Mouse (Mus musculus) layer of hippocampus, postnatal 36 days (tissue): ENCODE data around the gene Ncoa5. TPM values are rescaled to one million over a fixed set of nuclear protein-coding genes. Genes with fewer than 3 reads are reported as not detected.

Experiments used
- DNase-seq, 2 experiments: peaks; one replicate each; pipeline ENCODE4 v3.0.0; 2022
- total RNA-seq, 2 experiments: library from RNA; stranded (reverse); gene quantifications; 2 replicates each; pipeline ENCODE4 v1.2.3; 2021

The Ncoa5 gene
- 10 to 100 TPM; 56.8 to 66.3 TPM for total RNA-seq

- DNase-seq = peak; percentile 98 to 99
Measured at GRCm38 (mm10) chr2:165034131-165035057, at the start of gene Ncoa5. Gene Ncoa5, minus strand, starts transcription at chr2:165034867.

- DNase-seq = no peak
Measured at GRCm38 (mm10) chr2:165081257-165081656, 46.6 kb upstream of the Ncoa5 start.

- DNase-seq = no peak
Measured at GRCm38 (mm10) chr2:165080657-165081056, 46.0 kb upstream of the Ncoa5 start.

- no peak for DNase-seq
Measured at GRCm38 (mm10) chr2:165078605-165079004, 43.9 kb upstream of the Ncoa5 start.

DNA sequence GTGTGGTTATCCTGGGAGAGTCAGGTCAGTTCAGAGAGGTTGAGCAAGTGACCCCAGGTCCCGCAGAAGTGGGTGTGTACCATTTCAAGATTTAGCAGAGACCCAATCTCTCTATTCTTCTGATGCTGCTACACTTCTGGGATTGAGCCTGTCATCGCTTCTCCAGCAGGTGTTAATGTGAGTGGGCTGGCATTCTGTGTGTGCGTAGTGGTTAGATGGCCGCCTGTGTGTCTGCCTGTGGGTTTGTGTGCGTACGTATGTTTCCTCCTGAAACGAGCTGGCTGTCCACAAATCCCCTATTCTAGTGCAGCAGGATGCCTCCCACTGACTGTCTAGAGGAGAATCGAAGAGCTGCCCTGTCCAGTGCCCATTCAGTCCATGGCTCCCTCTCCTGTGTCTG is 43.4 kb upstream of the Ncoa5 start:
- no peak for DNase-seq

- no peak for DNase-seq
Measured at GRCm38 (mm10) chr2:165077055-165077454, 42.4 kb upstream of the Ncoa5 start.

DNA sequence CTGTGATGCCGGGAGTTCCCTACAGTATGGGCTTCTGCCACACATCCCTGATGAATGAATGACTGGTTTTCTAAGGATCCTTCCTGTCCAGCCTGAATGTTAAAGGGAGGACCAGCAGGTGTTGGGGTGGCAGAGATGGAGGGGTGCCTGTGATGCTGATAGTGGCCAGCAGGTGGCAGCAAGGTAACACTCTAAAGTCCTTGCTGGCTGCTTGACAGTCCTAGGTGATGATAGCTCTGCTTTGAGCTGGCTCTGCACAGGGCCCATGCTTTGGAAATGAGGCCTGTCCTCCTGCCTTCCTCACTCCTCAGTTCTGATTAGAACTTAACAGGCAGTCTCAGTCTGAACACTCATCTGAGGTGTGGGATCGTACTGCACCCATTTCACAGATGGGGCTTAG is 40.3 kb upstream of the Ncoa5 start:
- peak; percentile 85 to 86 for DNase-seq

- DNase-seq = no peak
Measured at GRCm38 (mm10) chr2:165074081-165074884, 39.6 kb upstream of the Ncoa5 start.

GRCm38 (mm10) chr2:165073381-165073781 is 38.7 kb upstream of the Ncoa5 start:
- DNase-seq = no peak

DNA sequence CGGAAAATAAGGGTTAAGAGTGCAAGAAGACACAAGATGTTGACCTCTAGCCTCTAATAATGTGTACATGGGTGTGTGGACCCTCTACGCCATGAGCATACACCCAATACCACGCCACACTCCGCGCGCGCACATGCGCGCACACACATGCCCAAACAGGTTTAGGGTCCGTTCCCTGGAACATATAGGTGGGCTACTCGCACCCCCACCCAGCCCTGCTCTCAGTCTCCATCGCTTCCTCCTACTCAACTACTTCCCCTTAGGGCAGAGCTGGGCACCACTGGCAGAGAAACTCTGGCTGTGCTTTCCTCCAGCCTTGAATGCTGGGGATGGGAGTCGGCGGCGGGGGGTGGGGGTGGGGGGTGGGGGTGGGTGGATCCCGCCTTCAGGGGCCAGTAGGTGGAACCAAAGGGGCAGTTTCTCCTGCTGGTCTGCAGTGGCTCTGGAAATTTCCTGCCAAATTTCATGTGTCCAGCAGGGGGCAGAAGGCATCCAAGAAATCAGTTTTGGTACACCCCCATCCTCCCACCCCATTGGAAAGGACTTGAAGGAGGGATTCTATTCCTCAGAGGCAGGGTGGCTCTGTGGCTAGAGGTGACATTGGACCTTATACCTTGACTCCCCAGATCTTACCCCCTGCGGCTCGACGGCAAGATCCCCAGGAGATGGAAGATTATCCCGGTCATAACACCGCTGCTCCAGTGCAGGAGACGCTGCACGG is 35.6 kb upstream of the Ncoa5 start:
- peak; percentile 54 to 61 for DNase-seq

GRCm38 (mm10) chr2:165068806-165069205 is 34.1 kb upstream of the Ncoa5 start:
- peak in 1 of 2 experiments; percentile 38 for DNase-seq

DNA sequence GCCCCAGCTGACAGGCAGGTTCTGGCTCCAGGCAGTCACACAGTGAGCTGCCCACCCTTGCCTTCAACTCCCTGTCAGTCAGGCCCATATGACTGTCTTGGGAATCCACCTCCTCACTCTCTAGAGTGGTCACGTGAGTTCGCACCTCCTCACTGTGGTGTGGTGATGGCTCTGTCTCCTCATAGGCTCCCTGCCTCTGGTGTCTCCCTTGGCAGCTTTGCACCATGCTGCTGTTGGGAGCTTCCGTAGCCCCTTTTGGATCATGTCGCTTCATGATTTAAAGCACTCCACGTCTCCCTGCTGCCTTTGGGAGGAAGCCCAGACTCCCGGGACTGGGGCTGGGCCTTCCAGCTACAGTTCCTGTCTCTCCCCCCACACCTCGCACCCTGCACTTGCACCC is 29.8 kb upstream of the Ncoa5 start:
- DNase-seq = peak in 1 of 2 experiments; percentile 30

DNA sequence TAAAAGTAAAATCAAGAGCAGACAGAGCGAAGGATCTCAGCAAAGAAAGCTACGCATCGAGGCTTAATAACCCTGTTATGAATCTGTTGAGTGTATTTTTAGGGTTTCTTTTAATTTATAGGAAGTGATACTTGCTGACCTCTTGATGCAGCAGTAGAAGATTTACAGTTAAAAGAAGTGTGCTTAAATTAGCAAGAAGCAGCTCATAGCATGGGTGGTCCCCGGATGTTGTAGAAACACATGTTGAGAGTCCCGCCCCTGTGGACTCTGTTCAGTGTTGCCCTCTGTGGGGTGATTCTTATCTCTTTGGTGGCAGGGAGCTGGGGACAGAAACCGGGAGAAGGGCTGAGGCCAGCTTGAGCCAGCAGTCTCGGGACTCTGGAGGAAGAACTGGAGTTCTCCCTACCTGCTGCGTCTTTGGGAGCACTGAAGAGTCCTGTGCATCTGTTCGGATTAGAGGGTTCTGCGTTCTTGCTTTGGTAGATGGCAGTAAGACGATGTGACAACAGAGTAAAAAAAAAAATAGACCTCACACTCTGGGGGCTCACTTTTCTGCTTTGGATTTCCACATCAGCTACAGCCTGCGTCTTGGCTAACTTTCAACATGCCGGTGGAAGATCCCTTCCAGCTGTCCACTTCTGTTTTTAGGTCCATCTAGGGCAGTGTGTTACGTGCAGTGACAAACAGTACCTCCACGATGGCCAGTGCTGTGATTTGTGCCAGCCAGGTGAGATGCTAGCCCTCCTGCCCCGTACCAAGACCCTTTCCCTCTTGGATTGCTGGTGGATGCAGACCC is 27.2 kb upstream of the Ncoa5 start:
- DNase-seq = no peak

DNA sequence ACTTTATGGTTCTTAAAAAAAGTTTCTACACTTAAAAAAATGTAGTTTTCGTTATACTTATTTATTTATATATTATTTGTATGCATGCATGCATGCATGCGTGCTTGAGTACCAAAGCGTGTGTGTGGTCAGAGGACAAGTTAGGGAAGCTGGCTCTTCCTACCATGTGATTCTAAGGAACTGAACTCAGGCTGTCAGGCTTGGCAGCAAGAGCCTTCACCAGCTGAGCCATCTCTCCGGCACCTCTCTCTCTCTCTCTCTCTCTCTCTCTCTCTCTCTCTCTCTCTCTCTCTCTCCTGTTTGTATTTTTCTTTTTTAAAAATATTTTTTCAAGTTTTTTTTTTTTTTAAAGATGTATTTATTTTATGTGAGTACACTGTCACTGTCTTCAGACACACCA is 25.3 kb upstream of the Ncoa5 start:
- DNase-seq = no peak

GRCm38 (mm10) chr2:165056377-165057085 is 21.9 kb upstream of the Ncoa5 start:
- no peak for DNase-seq

DNA sequence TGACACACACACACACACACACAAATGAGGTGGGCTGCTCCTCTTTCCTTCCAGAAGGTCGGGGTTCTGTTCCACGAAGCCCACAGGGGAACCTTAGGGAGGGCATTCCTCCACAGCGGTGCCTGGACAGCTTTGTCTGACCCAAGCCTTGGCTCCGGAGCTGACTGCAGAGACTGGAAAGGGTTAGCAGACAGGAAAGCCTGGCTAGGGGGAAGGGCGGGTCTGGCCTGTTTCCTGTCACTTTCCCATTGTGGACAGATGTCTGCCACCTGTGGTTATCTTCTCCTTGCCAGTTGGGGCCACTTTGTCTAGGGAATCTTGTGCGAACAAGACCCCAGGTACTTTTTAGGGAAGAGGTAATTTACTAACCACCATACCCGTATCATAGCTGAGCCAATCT is 21.2 kb upstream of the Ncoa5 start:
- DNase-seq = no peak

DNA sequence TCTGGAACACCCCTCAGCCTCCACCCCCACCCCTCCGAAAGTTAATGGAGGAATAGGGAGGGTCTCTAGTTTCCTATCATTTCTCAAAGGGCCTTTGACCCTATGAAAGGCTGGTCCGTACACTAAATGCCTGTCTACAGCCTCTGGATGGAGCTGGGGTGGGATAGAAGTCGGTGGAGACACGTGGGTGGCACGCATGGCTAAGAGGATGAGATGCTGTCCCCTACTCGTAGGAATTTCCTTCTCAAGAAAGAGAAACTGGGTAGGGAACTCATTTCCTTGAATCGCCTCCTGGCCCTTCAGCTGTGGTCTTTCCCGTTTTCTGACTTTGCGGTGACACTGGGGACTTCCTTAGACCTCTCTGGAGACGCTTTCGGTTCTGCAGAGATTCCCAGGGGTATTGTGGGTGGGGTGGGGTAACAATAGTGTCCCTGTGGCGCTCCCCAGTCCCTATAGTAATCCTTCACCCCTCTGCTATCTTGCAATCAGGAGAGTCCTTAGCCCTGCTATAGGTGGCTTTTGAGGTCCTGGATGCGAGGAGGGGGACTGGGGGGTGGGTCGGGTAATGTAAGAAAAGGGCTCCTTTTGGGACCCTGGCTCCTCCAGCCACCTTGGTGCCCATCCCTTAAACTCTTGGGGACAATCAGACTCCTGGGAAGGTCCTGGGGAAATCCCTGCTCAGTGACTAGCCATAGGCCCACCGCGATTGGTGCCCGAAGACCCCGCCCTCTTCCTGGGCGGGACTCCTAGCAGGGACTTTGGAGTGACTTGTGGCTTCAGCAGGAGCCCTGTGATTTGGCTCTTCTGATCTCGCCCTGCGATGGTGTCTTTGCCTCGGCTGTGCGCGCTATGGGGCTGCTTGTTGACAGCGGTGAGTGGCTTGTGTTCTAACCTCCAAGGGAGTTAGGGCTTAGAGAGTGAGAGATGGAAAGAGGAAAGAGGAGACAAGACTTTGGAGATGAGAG is 20.5 kb upstream of the Ncoa5 start, which contains the start of gene Cd40:
Gene Cd40, plus strand, starts transcription at position 740 of the 965 bp plus-strand sequence.
- DNase-seq = no peak

GRCm38 (mm10) chr2:165051566-165051965 is 16.9 kb upstream of the Ncoa5 start:
- DNase-seq = no peak

- no peak for DNase-seq
Measured at GRCm38 (mm10) chr2:165050826-165051548, 16.3 kb upstream of the Ncoa5 start.
